Mouse (Mus musculus): Measurements from ENCODE around the gene Hic2.

The Hic2 gene

DNA sequence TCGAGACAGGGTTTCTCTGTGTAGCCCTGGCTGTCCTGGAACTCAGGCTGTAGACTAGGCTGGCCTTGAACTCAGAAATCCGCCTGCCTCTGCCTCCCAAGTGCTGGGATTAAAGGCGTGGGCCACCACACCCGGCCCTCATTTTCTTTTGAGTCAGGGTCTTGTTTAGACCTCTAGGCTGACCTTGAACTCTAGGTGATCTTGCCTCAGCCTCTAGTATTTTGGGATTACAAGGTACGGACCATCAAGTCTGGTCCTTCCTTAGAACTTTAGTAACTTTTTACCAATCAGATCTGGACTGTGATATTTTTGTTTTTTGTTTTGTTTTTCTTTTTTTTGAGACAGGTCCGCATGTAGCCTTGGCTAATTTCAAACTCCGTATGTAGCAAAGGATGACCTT lies 42.3 kb downstream of the Hic2 start, which contains the start of gene Tmem191c:
Gene Tmem191c, plus strand, starts transcription at position 357 of the 400 bp plus-strand sequence.
- DNase-seq (ENCODE audit: low read depth, low spot score): no peak

DNA sequence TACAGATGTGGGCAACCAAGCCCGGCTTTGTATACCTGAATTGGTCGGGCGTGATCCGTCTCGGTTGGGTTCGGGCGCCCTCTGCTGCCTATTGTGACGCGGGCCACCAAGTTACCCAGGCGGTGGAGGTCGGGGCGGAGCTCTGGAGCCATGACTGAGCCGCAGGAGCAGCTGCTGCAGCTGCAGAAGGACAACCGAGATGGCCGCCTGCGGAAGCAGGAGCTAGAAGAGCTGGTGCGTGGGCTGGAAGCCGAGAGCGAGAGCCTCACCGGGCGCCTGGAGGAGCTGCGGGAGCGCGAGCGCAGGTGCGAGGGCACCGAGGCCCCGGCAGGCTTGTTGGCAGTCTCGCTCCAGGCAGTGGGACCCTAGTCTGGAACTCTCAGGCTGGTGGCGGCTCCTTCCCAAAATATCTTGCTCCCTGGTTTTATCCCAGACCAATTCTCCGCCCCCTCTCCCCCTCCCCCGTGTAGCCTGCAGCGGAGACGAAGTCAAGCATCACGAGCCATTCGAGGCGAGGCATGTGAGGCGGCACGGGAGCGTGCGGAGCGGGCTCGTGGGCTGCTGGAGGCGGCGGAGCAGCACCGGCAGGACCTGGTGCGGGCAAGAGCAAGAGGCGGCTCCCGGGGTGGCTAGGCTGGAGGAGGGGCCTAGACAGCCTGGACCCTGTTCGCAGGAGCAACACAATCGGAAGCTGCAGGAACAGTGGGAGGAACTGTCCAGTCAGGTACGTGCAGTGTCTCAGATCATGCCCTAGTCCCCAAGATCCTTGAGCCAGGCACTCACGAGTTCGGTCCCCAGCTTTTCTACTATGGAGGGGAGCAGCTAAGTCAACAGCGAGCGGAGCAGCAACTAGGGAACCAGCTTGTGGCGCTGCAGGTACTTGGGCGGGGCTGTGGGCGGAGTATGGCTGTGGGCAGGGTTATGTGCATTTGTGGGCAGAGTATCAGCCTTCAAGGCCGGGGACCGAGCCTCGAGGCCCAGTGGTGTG lies 43.1 kb downstream of the Hic2 start:
- DNase-seq (ENCODE audit: low read depth, low spot score): peak; percentile 94

DNA sequence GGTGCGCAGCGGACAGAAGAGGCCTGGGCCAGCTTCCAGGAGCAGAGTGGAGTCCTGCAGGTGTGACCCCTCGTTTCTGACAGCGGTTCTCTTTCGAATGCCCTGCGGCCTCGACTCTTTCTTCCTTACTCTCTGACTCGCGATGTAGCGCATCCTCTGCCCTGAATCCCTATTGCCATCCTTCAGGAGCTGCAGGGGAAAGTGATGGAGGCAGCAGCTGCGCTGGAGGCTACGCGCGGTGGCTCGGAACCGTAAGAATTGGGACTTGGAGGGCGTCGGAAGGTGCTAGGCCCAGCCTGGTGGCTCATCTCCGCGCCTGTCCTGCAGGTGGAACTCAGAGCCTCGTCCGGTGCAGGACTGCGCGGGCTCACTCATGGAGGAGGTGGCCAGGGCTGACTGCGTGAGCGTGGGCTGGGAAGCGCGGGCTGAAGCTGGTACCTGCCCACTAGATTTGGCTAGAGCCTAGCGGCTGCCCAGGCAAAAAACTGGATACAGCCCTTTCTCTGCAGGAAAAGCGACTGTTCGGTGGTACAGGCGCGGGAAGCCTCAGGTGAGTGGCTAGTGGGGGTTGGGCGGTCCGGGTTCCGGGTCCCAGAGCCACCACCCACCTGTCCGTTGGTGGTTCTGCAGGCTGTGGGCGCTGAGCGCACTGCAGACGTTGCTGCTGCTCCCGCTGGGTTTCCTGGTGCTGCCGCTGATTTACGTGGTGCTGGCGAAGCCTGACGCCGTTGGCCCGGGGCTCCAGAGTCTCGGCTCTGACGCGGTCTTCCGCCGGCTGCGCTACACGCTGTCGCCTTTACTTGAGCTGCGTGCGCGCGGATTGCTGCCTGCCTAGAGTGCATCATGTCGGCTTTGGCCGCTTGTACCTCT lies 44.2 kb downstream of the Hic2 start:
- no peak for DNase-seq (ENCODE audit: low read depth, low spot score)

DNA sequence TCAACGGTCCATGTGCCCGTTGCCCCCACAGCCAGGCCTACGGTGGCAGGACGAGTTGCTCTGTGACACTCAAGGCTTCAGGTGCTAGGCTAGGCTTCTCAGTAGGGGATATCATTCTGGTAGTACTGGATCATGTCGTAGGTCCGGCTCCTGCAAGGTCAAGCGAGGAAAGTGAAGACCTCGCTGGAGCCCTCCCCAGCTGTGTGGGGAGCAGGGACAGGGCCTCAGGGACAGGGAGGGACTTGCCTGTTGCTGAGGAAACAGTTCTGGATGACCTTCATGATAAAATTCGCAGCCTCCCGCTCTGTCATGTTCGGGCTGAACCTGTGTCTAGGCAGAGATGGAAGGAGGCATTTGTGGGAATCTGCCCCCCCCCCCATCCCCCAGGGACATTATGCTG lies 47.1 kb downstream of the Hic2 start:
- no peak for DNase-seq (ENCODE audit: low read depth, low spot score)

DNA sequence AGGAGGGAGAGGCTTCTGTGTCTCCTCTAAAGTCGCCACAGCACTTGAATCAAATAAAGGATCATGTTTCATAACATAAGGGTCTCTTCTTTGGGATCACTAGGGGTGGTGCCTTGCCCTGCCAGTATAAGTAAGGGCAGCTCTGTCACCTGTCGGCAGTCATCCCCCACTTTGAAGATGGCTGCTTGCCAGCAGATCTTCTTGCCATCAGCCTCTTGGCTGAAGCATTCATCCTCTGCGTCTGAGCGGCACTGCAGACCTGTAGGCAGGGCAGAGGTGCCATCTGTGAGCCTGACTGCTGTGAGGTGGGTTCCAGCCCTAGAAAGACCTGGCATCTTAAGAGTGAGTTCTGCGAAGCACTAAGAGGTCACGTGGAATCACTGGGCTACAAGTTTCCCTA lies 49.8 kb downstream of the Hic2 start:
- DNase-seq (ENCODE audit: low read depth, low spot score): no peak

DNA sequence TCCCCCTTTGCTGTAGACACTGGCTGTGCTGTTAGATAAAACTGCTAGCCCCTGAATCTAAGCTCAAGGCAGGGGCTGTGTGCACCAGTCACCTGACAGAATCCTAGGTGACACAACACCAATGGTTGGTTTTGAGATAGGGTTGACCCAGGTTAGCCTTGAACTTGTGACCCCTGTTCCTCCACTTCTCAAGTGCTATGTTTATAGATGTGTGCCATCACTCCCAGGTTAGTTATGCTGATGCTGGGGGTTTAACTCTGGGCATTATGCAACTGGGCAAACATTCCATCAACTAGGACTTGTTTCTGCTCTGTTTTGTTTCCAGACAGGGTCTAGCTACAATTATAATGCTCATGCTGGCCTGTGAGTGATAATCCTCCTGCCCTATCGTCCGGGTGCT lies 53.7 kb downstream of the Hic2 start:
- DNase-seq (ENCODE audit: low read depth, low spot score): no peak

DNA sequence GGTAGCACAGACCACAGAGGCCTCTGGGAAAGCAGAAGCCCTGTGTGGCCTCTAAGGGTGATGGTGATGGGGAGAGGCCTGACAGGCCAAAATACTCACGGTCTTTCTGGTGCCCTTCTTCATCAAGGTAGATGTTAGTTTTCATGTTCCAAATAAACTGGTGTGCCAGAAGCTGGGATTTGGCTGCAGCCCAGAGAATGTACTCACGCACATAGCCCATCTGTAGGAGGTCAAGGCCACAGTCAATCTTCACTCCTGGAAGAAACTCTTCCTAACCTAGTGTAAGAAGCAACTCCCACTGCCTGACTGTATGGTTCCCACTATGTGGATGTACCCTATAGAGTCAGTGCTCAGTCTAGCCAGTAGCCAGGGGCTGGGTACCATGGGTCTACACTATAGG lies 57.6 kb downstream of the Hic2 start:
- DNase-seq (ENCODE audit: low read depth, low spot score): no peak

DNA sequence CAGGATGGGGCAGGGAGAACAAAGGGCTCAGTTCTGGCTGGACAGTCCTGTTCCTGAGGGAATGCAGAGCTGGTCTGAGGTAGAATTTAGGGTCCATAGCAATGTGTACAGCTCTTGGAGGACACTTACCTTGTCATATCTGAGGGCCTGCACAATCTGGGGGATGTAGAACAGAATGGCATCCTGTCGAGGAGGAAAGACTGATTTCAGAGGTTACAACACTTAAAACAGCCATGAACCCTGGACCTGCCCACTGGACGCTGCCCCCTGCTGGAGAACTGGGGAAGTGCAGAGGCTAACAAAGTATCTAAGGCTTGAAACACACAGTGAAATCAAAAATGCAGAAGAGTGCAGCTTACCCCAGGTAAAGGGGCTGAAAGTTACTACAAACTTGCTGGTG lies 59.4 kb downstream of the Hic2 start:
- peak; percentile 82 for DNase-seq (ENCODE audit: low read depth, low spot score)

DNA sequence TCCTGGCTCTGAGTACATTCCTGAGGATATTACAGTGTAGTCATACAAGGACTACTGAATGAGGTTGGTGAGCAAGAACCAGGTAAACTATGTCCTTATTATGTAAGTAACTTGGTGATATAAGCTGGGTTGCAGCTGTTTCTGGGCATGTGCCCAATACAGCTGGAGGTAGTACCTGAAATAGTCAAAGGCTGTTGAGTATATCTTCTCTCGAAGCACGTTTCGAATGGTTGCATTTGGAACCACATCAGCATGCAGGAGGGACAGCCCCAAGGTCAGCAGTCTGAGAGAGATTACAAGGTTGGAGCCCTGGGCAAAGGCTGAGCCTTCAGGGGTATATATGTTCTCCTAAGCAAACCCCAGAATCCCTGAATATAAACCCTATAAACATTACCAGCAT lies 67.4 kb downstream of the Hic2 start:
- no peak for DNase-seq (ENCODE audit: low read depth, low spot score)

DNA sequence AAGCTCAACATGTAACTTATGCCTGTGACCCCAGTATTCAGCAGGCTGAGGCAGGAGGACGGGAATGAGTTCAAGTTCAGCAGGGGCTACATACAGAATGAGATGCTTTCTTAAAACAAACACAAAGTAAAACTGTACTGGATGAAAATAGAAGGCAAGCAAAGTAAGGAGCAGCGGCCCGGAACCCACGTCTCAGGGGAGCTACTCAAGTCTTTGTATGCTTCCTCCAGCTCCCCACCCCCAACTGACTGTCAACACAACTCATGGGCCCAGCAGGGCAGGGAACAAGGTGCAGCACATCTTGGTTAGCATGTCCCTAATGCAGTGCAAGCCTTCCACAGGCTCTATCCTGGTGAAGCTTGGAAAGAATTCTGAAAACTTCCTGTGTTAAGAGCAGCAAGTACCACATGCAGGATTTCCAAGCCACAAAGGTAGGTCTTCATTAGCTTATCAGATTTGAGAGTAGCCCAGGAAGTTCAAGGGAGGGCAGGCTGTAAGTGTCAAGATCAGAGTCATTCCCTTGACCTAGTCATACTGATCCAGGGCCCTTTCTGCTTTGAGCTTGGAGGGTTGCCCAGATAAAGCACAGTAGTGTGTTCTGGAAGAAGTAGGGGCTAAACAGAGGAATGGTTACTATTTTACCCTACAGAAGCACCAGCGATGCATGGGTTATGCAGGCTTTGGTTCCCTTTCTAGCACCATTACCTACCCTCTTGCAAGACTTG lies 70.3 kb downstream of the Hic2 start:
- DNase-seq (ENCODE audit: low read depth, low spot score): no peak

DNA sequence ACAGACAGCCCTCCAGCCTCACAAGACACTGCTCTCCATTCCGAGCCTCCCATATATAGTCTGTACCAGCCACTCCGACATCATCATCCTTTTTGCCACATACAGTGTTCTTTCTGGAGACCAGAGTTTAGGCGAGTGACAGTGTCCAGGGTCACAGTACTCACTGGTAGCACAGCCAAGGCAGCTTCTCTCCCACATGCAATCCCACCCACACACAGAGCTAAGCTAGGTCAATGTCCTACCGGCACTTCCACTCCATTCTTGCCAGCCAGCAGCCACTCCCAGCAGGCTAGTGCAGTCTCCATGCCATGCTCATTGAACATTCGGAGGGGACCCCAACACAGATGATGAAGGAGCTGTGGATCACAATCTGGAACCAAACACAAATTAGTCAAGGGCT lies 74.1 kb downstream of the Hic2 start:
- no peak for DNase-seq (ENCODE audit: low read depth, low spot score)

DNA sequence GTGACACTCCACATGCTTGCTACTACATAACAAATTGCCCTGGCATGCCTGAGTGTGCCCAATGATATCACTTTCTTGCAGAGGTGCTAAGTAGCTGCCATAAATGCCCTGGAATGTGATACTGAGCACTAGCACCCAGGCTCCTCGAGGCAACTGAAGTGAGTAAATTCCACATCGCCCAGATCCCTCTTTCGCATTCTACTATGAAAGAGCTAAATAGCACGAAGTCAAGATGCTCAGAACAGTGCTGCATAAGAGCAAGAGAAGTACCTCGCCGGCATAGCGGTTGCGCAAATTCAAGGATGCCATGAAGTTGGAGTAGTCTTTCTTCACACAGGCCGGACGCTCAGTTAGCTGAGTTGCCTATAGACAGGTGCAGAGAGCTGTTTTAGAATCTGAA lies 75.7 kb downstream of the Hic2 start:
- DNase-seq (ENCODE audit: low read depth, low spot score): no peak

DNA sequence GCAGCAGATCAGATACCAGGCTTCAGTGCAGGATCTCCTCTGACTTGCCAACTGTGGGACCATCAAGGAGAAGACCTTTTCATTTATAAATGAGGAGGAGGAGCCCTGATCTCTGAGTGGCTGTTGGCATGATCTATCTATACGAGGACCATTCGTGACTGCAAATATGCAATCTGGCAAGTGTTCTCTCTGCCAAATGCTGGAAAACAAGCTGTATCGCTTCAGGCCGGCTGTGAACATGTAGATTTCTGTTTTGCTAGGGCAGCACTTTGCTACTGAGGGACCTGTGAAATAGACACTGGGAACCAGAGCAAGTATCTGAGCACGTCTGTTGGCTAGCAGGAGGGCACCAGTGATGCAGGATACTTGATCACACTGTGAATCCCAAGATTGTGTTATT lies 79.2 kb downstream of the Hic2 start:
- no peak for DNase-seq (ENCODE audit: low read depth, low spot score)

All from 3T3-L1 (cell line).